Mouse (Mus musculus): ENCODE results near the gene Klk1b22.
"Not testable (repeated sequence)": the region's sequence is repeated elsewhere in the genome, so short reads cannot be mapped to it uniquely, and the experiment has no call there.

The Klk1b22 gene

DNA sequence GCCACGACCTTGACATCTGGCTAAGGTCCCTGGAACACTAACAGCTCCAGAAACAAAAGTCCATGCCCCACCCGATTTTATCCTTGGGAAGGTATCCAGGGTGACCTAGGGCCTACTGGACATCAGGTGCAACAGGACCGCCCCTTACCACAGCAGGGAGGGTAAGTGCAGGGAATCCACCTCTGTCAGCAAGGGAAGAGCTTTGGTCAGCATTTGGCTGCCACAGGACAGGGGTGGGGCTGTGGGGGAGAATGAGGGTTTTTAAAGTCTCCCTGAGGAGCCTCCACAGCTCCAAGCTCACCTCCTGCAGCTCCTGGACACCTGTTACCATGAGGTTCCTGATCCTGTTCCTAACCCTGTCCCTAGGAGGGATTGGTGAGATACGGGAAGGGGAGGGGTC lies at the start of gene Klk1b22:
Klk1b22 (plus strand) TSS at position 301 of the 400 bp plus-strand sequence.
- no peak for DNase-seq

DNA sequence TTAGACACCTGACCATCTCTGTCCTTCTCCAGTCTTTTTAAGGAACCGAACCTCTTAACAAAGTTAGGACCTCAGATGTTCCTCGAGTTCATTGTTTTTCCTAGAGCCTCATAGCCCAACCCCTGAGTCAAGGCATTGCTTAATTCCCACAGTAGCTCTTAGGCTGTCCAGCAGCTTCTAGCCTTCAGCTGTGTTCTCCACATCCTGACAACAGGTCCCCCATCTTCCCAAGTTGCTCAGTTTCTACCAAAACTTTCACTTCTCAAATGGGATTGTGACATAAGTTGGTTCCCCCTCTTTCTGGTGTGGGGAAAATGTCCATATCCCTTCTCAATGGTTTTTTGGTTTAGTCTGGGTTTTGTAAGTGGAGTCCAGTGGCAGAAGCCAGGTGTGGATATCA lies 40.4 kb upstream of the Klk1b22 start:
- no peak for DNase-seq

DNA sequence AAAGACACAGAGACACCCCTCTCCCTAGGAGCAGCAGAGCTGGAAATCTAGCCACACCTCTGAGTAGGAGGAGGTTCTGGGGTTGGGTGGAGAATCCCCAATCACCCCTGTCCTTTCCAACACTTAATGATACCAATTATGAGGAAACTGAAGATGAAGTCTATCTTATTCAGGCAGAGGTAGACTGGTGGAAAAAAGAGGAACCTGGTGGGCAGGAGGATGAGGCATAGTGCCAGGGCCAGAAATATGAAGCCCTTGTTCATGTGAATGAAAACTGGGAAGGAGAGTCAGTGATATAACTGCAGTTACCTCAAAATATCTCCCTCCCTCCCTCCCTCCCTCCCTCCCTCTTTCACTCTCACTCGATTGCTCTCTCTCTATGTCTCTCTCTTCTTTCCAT lies 34.8 kb upstream of the Klk1b22 start:
- no peak for DNase-seq

DNA sequence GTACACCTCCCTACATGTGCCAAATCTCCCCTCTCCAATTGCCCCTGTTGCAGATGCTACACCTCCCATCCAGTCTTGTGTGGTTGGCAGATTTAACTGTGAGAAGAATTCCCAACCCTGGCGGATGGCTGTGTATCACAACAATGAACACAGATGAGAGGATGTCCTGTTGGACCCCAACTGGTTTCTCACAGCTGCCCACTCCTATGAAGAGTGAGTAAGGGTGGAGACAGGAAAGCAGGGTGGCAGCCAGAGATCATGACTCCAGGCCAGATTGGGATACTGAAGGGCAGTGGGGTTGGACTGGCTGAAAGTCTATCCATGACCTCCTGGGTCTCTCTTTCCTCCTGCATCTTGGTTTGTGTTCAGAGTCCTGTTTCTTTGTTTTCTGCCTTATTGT lies 16.4 kb upstream of the Klk1b22 start:
- no peak for DNase-seq

DNA sequence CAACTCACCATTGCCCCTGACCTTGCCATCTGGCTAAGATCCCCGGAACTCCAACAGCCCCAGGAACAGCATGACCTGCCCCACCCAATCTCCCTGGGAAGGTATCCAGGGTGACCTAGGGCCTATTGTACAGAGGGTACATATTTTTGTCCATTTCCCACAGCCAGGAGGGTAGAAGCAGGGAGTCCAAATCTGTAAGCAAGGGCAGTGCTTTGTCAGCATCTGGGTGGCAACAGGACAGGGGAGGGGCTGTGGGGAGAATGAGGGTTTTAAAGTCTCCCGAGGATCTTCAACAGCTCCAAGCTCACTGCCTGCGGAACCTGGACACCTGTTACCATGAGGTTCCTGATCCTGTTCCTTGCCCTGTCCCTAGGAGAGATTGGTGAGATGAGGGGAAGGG lies 10.4 kb upstream of the Klk1b22 start, which contains the start of gene Klk1b21:
Klk1b21 (plus strand) TSS at position 301 of the 400 bp plus-strand sequence.
- DNase-seq, result not testable (repeated sequence)

DNA sequence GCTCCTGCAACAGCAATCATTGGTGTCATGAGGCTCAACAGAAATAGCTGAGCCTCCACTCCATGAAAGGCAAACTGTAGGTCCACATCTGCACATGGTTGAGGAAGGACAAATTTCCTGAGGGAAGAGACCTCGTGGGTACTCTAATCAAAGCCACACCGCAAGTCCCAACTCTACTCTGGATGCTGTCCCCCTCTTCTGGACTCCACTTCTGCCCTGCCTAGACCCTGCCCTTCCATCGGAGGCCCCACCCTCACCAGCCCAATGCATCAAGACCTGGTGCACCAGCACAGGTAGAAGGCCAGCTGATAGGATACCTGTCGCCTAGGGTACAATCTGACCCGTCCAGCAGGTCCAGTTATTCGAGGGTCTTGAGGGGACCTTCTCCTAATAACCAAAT lies 11.0 kb downstream of the Klk1b22 start:
- no peak for DNase-seq

DNA sequence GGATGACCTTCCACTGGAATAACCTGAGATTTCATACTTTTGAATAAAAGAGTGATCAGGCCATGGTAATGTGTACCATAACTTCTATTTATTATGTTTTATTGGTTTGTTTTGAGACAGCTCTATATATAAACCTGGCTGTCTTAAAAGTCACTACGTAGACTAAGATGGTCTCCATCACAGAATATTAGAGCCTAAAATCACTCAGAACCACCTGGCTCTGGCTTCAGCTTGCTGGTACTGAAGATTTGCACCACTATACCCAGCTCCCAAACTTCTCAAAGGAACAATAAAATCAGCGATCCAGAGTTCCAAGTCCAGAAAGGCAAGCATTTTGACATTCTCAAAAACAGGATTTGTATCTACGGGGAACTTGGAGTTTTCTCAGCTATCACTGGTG lies 24.0 kb downstream of the Klk1b22 start, which contains the start of gene Klk1b16:
Klk1b16 (plus strand) TSS at position 301 of the 400 bp plus-strand sequence.
- no peak for DNase-seq

Data from cerebellum, postnatal 10 days (tissue).